In genomic region chr9:121059286-121059685, GRCm38 (mm10) we compare ENCODE assay signal across 8 mouse cellular contexts.
DNase-seq lines count a peak whose midpoint lies in the region; ATAC-seq and TF ChIP-seq lines count a peak whose summit lies in the region.
"Had no signal": no experiment of that assay in that cellular context is flagged by ENCODE, and none has a peak within 500 bp of the region (broad histone marks: within the 10 kb centered on the region; RNA-seq: fewer than 3 reads in every experiment).

No protein-coding gene starts in this region.

- H3K9me3 ChIP-seq in kidney, postnatal 0 days (replicated peaks; ENCODE audit: low read length): no peaks in the 10 kb centered on the region
- no peaks in the 10 kb centered on the region for H3K9me3 ChIP-seq in kidney, embryonic 15.5 days (replicated peaks)
- H3K9me3 ChIP-seq: neural tube, embryonic 13.5 days had no signal

- no peak overlapping the region for H3K27ac ChIP-seq in kidney, postnatal 0 days
- no peak overlapping the region for H3K27ac ChIP-seq in kidney, embryonic 15.5 days
- H3K27ac ChIP-seq: neural tube, embryonic 13.5 days had no signal

- H3K36me3 ChIP-seq in kidney, postnatal 0 days (ENCODE audit: insufficient read depth, low read length): no peaks in the 10 kb centered on the region
- H3K36me3 ChIP-seq in kidney, embryonic 15.5 days: no peaks in the 10 kb centered on the region
- H3K36me3 ChIP-seq: neural tube, embryonic 13.5 days had no signal

- H3K4me2 ChIP-seq in kidney, postnatal 0 days (ENCODE audit: low read length): no peak overlapping the region
- no peak overlapping the region for H3K4me2 ChIP-seq in kidney, embryonic 15.5 days
- H3K4me2 ChIP-seq: neural tube, embryonic 13.5 days had no signal

- no peak for ATAC-seq in kidney, postnatal 0 days (replicated peaks; ENCODE audit: low FRiP score, low read depth)
- no peak; the same call in 1 of the 2 replicates for ATAC-seq in kidney, embryonic 15.5 days (replicated peaks; ENCODE audit: low FRiP score)
- ATAC-seq in megakaryocyte, adult 5-6 weeks (ENCODE audit: poor library complexity, severe bottlenecking): no peak

- H3K4me3 ChIP-seq in kidney, postnatal 0 days (replicated peaks; ENCODE audit: low read depth, low read length): no peak overlapping the region
- no peak overlapping the region for H3K4me3 ChIP-seq in kidney, embryonic 15.5 days (replicated peaks)
- H3K4me3 ChIP-seq: neural tube, embryonic 13.5 days had no signal

- H3K4me1 ChIP-seq in kidney, postnatal 0 days (replicated peaks; ENCODE audit: insufficient read depth, low read length): no peaks in the 10 kb centered on the region
- peaks cover 32% of the 10 kb centered on the region for H3K4me1 ChIP-seq in kidney, embryonic 15.5 days

- DNase-seq in kidney, postnatal 0 days (ENCODE audit: low spot score): peak; percentile 63
- peak; percentile 20 for DNase-seq in MEL-GATA-1-ER (ENCODE audit: extremely low read depth, low read depth)
- DNase-seq in c-Kit-positive CD71-positive TER-119-negative erythroid progenitor cells, embryonic 14.5 days (ENCODE audit: low read depth): peak; percentile 4
- peak; percentile 13 for DNase-seq in retina, adult 2 months (ENCODE audit: low read depth, low spot score)
- no peak for DNase-seq in spleen, postnatal 36 days (ENCODE audit: low spot score in 2 of 2)

- peak; percentile 72 for TF ChIP-seq CTCF in kidney, postnatal 0 days (IDR thresholded peaks at IDR 0.05; ENCODE audit: low read depth)

- H3K9ac ChIP-seq in kidney, postnatal 0 days (ENCODE audit: low read depth, low read length): no peak overlapping the region
- no peak overlapping the region for H3K9ac ChIP-seq in kidney, embryonic 15.5 days
- H3K9ac ChIP-seq: neural tube, embryonic 13.5 days had no signal

- no peaks in the 10 kb centered on the region for H3K27me3 ChIP-seq in kidney, postnatal 0 days (ENCODE audit: insufficient read depth, low read length)
- H3K27me3 ChIP-seq in kidney, embryonic 15.5 days: no peaks in the 10 kb centered on the region
- H3K27me3 ChIP-seq: neural tube, embryonic 13.5 days had no signal

- WGBS in kidney, postnatal 0 days: 93% methylated on average over 3 of the region's 3 CpGs
- WGBS in kidney, embryonic 15.5 days: 94% methylated on average over 3 of the region's 3 CpGs

Comparison
In these comparisons a context has a peak if more than half of its experiments do, and no peak if none do; other contexts are left out.
1. DNase-seq: peak in kidney, postnatal 0 days (single experiment), MEL-GATA-1-ER (single experiment), c-Kit-positive CD71-positive TER-119-negative erythroid progenitor cells, embryonic 14.5 days (single experiment) and retina, adult 2 months (single experiment); none in spleen, postnatal 36 days (0 of 2).